Comparison of ENCODE assay signal across 8 mouse cellular contexts in genomic region chr3:95674812-95675211, GRCm38 (mm10). TPM values are rescaled to one million over a fixed set of nuclear protein-coding genes. Genes with fewer than 3 reads are reported as not detected.
DNase-seq lines count a peak whose midpoint lies in the region; ATAC-seq and TF ChIP-seq lines count a peak whose summit lies in the region.

No protein-coding gene starts in this region.

- ATAC-seq in G1E (ENCODE audit: extremely low read depth, insufficient number of reproducible peaks, low FRiP score, poor library complexity, severe bottlenecking), result no peak
- no peak for ATAC-seq in heart, embryonic 13.5 days (ENCODE audit: extremely low read depth, insufficient number of reproducible peaks, low FRiP score, low TSS enrichment)

- peak overlapping the region; percentile 81 for H3K9ac ChIP-seq in heart, embryonic 13.5 days

- no peak for TF ChIP-seq CTCF in G1E (IDR thresholded peaks at IDR 0.05; ENCODE audit: low read depth, low read length)

- DNase-seq in 3T3-L1 (ENCODE audit: low read depth, low spot score), result peak; percentile 73
- DNase-seq in G1E (ENCODE audit: low spot score), result no peak
- peak; percentile 79 to 86 for DNase-seq in kidney, postnatal 36 days
- DNase-seq in urinary bladder, postnatal 25 days (ENCODE audit: low spot score), result no peak
- no peak for DNase-seq in ovary, postnatal 10 days (ENCODE audit: low spot score)
- DNase-seq in left cerebral cortex, adult 9 months (ENCODE audit: low spot score in 2 of 2), result no peak

- no peaks in the 10 kb centered on the region for H3K9me3 ChIP-seq in G1E (replicated peaks)
- no peaks in the 10 kb centered on the region for H3K9me3 ChIP-seq in heart, embryonic 13.5 days

- peak overlapping the region; percentile 46; the same call in 1 of the 2 replicates for H3K4me3 ChIP-seq in G1E (ENCODE audit: low read depth, low read length)
- 0 out of 2 replicates have a peak overlapping the region, but pooled peaks have one; percentile 16 for H3K4me3 ChIP-seq in heart, embryonic 13.5 days
- no peak overlapping the region for H3K4me3 ChIP-seq in myocyte

- peaks cover 40% of the 10 kb centered on the region for H3K79me2 ChIP-seq in myocyte (ENCODE audit: control insufficient read depth, insufficient read depth)

- H3K27me3 ChIP-seq in G1E (ENCODE audit: insufficient read depth, low read length) (no peaks in the 10 kb centered on the region), myocyte (ENCODE audit: control insufficient read depth, insufficient read depth, insufficient read length) (no peaks in the 10 kb centered on the region)
- no peaks in the 10 kb centered on the region for H3K27me3 ChIP-seq in heart, embryonic 13.5 days (replicated peaks)

- 5% methylated on average over 6 of the region's 6 CpGs for WGBS in heart, embryonic 13.5 days

- peak overlapping the region; percentile 67 for H3K4me2 ChIP-seq in heart, embryonic 13.5 days
- H3K4me2 ChIP-seq in myocyte (ENCODE audit: low read depth), result peak overlapping the region; percentile 77

- no peak for TF ChIP-seq POLR2A in myocyte (IDR thresholded peaks at IDR 0.05; ENCODE audit: insufficient read length, low read depth)

- peak overlapping the region; percentile 96 for H3K27ac ChIP-seq in heart, embryonic 13.5 days (replicated peaks)

- no peak overlapping the region for H3ac ChIP-seq in myocyte (ENCODE audit: control insufficient read depth, insufficient read length)

- peaks cover 70% of the 10 kb centered on the region for H3K4me1 ChIP-seq in G1E (ENCODE audit: insufficient read depth, low read depth, low read length)
- H3K4me1 ChIP-seq in heart, embryonic 13.5 days, result peaks cover 69% of the 10 kb centered on the region

- H3K36me3 ChIP-seq in G1E (replicated peaks) (peaks cover 79% of the 10 kb centered on the region), myocyte (ENCODE audit: control insufficient read depth, insufficient read depth) (no peaks in the 10 kb centered on the region)
- H3K36me3 ChIP-seq in heart, embryonic 13.5 days, result peaks cover 45% of the 10 kb centered on the region

TF ChIP-seq in myocyte, 11 proteins besides CTCF, POLR2A, EP300 and RAD21:
- no peak for TF ChIP-seq MYOG (IDR thresholded peaks at IDR 0.05; ENCODE audit: control insufficient read depth in 1 of 3, insufficient read depth in 1 of 3, insufficient read length in 2 of 3, low read depth in 2 of 3)
- no peak for TF ChIP-seq SRF (IDR thresholded peaks at IDR 0.05; ENCODE audit: control insufficient read depth, insufficient read length, low read depth)
- TF ChIP-seq POLR2AphosphoS2 (IDR thresholded peaks at IDR 0.05; ENCODE audit: insufficient read length, low read depth), result peak; percentile 60

RNA-seq across cellular contexts. Expression of gene Adamtsl4, which starts 12.9 kb away (rescaled TPM):
- not detected in 2 replicates for total RNA-seq in G1E (2014; fragmentation: Nextera tagmentation)
- 0.06 and 0.11 TPM in 2 replicates for total RNA-seq in G1E (2017)
- polyA plus RNA-seq in G1E (2012), result 0.01 TPM in 1 of 2 replicates, not detected in the other
- polyA plus RNA-seq in heart, embryonic 13.5 days (2015; fragmentation: Nextera tagmentation; extraction: Ambion mirVana), result 4.8 and 7.3 TPM in 2 replicates
- 4.6 TPM for polyA plus RNA-seq in myocyte (2012; fragmentation: generic; extraction: Trizol)

RNA-seq across cellular contexts. Expression of gene Mcl1, which starts 16.2 kb away (rescaled TPM):
- total RNA-seq in G1E (2014; fragmentation: Nextera tagmentation) (296 and 335 TPM in 2 replicates), G1E (2017) (263 and 280 TPM in 2 replicates)
- polyA plus RNA-seq in G1E (2012) (264 and 420 TPM in 2 replicates), myocyte (2012; fragmentation: generic; extraction: Trizol) (51.6 TPM)
- polyA plus RNA-seq in heart, embryonic 13.5 days (2015; fragmentation: Nextera tagmentation; extraction: Ambion mirVana), result 36.0 and 36.2 TPM in 2 replicates

RNA-seq across cellular contexts. Expression of gene Ensa, which starts 50.0 kb away (rescaled TPM):
- total RNA-seq in G1E (2014; fragmentation: Nextera tagmentation) (99.9 and 104 TPM in 2 replicates), G1E (2017) (109 and 133 TPM in 2 replicates)
- polyA plus RNA-seq in G1E (2012) (19.2 and 20.4 TPM in 2 replicates), myocyte (2012; fragmentation: generic; extraction: Trizol) (65.3 TPM)
- polyA plus RNA-seq in heart, embryonic 13.5 days (2015; fragmentation: Nextera tagmentation; extraction: Ambion mirVana), result 46.5 and 53.1 TPM in 2 replicates

Comparison
In these comparisons a context has a peak if more than half of its experiments do, and no peak if none do; other contexts are left out.
1. DNase-seq: peak in 3T3-L1 (single experiment) and kidney, postnatal 36 days (2 of 2); none in G1E (single experiment), urinary bladder, postnatal 25 days (single experiment), ovary, postnatal 10 days (single experiment) and left cerebral cortex, adult 9 months (0 of 2).